Mouse (Mus musculus) layer of hippocampus, adult 9-10 months (tissue): Measurements from ENCODE around the gene Galns.
A peak's percentile ranks its signal among the peaks of the same experiment; 100 is the strongest.
"Not testable (repeated sequence)": the region's sequence is repeated elsewhere in the genome, so short reads cannot be mapped to it uniquely, and the experiment has no call there.

ENCODE experiments used
- DNase-seq: peaks from one replicate; pipeline ENCODE4 v3.0.0; 2022; ENCODE audit warnings: low spot score

The Galns gene

GRCm38 (mm10) chr8:122633205-122633604 lies 21.9 kb upstream of the Galns start:
- no peak for DNase-seq

- not testable (repeated sequence) for DNase-seq
Measured at GRCm38 (mm10) chr8:122632134-122632533, 20.9 kb upstream of the Galns start.

GRCm38 (mm10) chr8:122630696-122631095 lies 19.4 kb upstream of the Galns start:
- no peak for DNase-seq

GRCm38 (mm10) chr8:122629388-122629787 lies 18.1 kb upstream of the Galns start:
- DNase-seq: no peak

GRCm38 (mm10) chr8:122626896-122627295 lies 15.6 kb upstream of the Galns start:
- DNase-seq: no peak

- DNase-seq: no peak
Measured at GRCm38 (mm10) chr8:122625811-122626210, 14.5 kb upstream of the Galns start.

- DNase-seq: no peak
Measured at GRCm38 (mm10) chr8:122624653-122625052, 13.4 kb upstream of the Galns start.

GRCm38 (mm10) chr8:122623844-122624642 lies 12.8 kb upstream of the Galns start:
- no peak for DNase-seq

- DNase-seq: no peak
Measured at GRCm38 (mm10) chr8:122622727-122623126, 11.5 kb upstream of the Galns start, which contains the start of gene Pabpn1l. Gene Pabpn1l, minus strand, starts transcription at chr8:122622739.

- no peak for DNase-seq
Measured at GRCm38 (mm10) chr8:122620446-122620845, 9.2 kb upstream of the Galns start.

- DNase-seq: no peak
Measured at GRCm38 (mm10) chr8:122618660-122619378, 7.6 kb upstream of the Galns start.

- peak; percentile 52 for DNase-seq
Measured at GRCm38 (mm10) chr8:122617947-122618546, 6.8 kb upstream of the Galns start.

GRCm38 (mm10) chr8:122616181-122616905 lies 5.1 kb upstream of the Galns start:
- no peak for DNase-seq

- no peak for DNase-seq
Measured at GRCm38 (mm10) chr8:122610612-122611277, 518 bp downstream of the Galns start.

- no peak for DNase-seq
Measured at GRCm38 (mm10) chr8:122610209-122610608, 1.1 kb downstream of the Galns start.

- no peak for DNase-seq
Measured at GRCm38 (mm10) chr8:122606810-122607209, 4.5 kb downstream of the Galns start.

- no peak for DNase-seq
Measured at GRCm38 (mm10) chr8:122605367-122605766, 5.9 kb downstream of the Galns start.

- no peak for DNase-seq
Measured at GRCm38 (mm10) chr8:122604640-122605039, 6.6 kb downstream of the Galns start.

- DNase-seq: no peak
Measured at GRCm38 (mm10) chr8:122600666-122601065, 10.6 kb downstream of the Galns start.

GRCm38 (mm10) chr8:122596031-122596430 lies 15.2 kb downstream of the Galns start:
- DNase-seq: no peak

GRCm38 (mm10) chr8:122593783-122594507 lies 17.3 kb downstream of the Galns start:
- no peak for DNase-seq
